Mouse (Mus musculus) midbrain, embryonic 11.5 days (tissue): ENCODE measurements around the gene Zfhx3. TPM values are rescaled to one million over a fixed set of nuclear protein-coding genes. Genes with fewer than 3 reads are reported as not detected.

ENCODE experiments used
- ATAC-seq: fragments of 200-750 bp; cut with Nextera tagmentation; 2 replicates; pipeline ENCODE4 v1.8.0; 2017; ENCODE audit warnings: moderate TSS enrichment, moderate library complexity; ENCODE audit not compliant: low FRiP score
- DNase-seq: peaks from one replicate; pipeline ENCODE4 v3.0.0; 2015; ENCODE audit warnings: low spot score; ENCODE audit errors: missing footprints
- H3K27ac ChIP-seq: fragments of 300-500 bp; sonication (generic); 2 replicates; pipeline ENCODE4 v1.5.1; 2014; ENCODE audit warnings: low read depth, low read length
- H3K27me3 ChIP-seq: fragments of 300-500 bp; sonication (generic); 2 replicates; pipeline ENCODE4 v1.6.1; 2014; ENCODE audit warnings: mild to moderate bottlenecking, low read length, moderate library complexity, mixed read lengths; ENCODE audit not compliant: control insufficient read depth, insufficient read depth
- H3K36me3 ChIP-seq: fragments of 300-500 bp; sonication (generic); 2 replicates; pipeline ENCODE4 v1.6.1; 2014; ENCODE audit warnings: mild to moderate bottlenecking, low read length, moderate library complexity, mixed read lengths; ENCODE audit not compliant: control insufficient read depth, insufficient read depth
- H3K4me1 ChIP-seq: fragments of 300-500 bp; sonication (generic); 2 replicates; pipeline ENCODE4 v1.6.1; 2014; ENCODE audit warnings: low read length; ENCODE audit not compliant: control insufficient read depth, insufficient read depth
- H3K4me2 ChIP-seq: fragments of 300-500 bp; sonication (generic); 2 replicates; pipeline ENCODE4 v1.6.1; 2014; ENCODE audit warnings: mild to moderate bottlenecking, moderate library complexity
- H3K4me3 ChIP-seq: fragments of 300-500 bp; sonication (generic); 2 replicates; pipeline ENCODE4 v1.5.1; 2014; ENCODE audit warnings: low read depth, low read length
- H3K9ac ChIP-seq: fragments of 300-500 bp; sonication (generic); 2 replicates; pipeline ENCODE4 v1.6.1; 2014; ENCODE audit warnings: low read length
- H3K9me3 ChIP-seq: fragments of 300-500 bp; sonication (generic); 2 replicates; pipeline ENCODE4 v1.6.1; 2016; ENCODE audit warnings: low read length; ENCODE audit not compliant: control insufficient read depth
- WGBS: fragments of 180-500 bp; shearing (Covaris S2); extraction: QIAGEN DNeasy Blood & Tissue Kit; methylation state at CpG from one replicate; pipeline ENCODE4 v1.1.7; 2014; 5-methylcytosine and 5-hydroxymethylcytosine counted together
- polyA plus RNA-seq: library from polyadenylated mRNA; unstranded; fragments of >200 nt; fragmentation: Nextera tagmentation; extraction: Ambion mirVana; gene quantifications from 2 replicates; pipeline ENCODE4 v1.2.1, GENCODE M21; 2014

Zfhx3 gene
- polyA plus RNA-seq, 1 experiment from 2014 or later: 23.4 TPM

GRCm38 (mm10) chr8:108694516-108694915 is 752.1 kb downstream of the Zfhx3 start:
- DNase-seq (peak; percentile 88), ATAC-seq (no peak)
- Histone ChIP-seq H3K9me3 (no peaks in the 10 kb centered on the region), H3K4me1 (peaks cover 51% of the 10 kb centered on the region), H3K27ac (no peak overlapping the region), H3K4me2 (no peak overlapping the region), H3K4me3 (no peak overlapping the region), H3K9ac (no peak overlapping the region), H3K36me3 (no peaks in the 10 kb centered on the region), H3K27me3 (peaks cover 49% of the 10 kb centered on the region)
- 30% methylated on average over 6 of the region's 6 CpGs for WGBS

GRCm38 (mm10) chr8:108695242-108695880 is 752.9 kb downstream of the Zfhx3 start:
- Histone ChIP-seq H3K4me1 (peaks cover 59% of the 10 kb centered on the region), H3K27me3 (peaks cover 50% of the 10 kb centered on the region), H3K9ac (peak overlapping the region; percentile 26; the same call in 1 of the 2 replicates), H3K4me3 (peak overlapping the region; percentile 17), H3K36me3 (no peaks in the 10 kb centered on the region), H3K4me2 (peak overlapping the region; percentile 50), H3K9me3 (no peaks in the 10 kb centered on the region), H3K27ac (no peak overlapping the region)
- DNase-seq (no peak), ATAC-seq (no peak)
- WGBS: 4% methylated on average over 32 of the region's 32 CpGs

GRCm38 (mm10) chr8:108695938-108696630 is 753.6 kb downstream of the Zfhx3 start:
- Histone ChIP-seq H3K27ac (no peak overlapping the region), H3K4me3 (peak overlapping the region; percentile 17), H3K9ac (peak overlapping the region; percentile 26; the same call in 1 of the 2 replicates), H3K9me3 (no peaks in the 10 kb centered on the region), H3K4me2 (peak overlapping the region; percentile 50), H3K27me3 (peaks cover 50% of the 10 kb centered on the region), H3K36me3 (no peaks in the 10 kb centered on the region), H3K4me1 (peaks cover 61% of the 10 kb centered on the region)
- WGBS: under 1% methylated on average over 28 of the region's 31 CpGs
- ATAC-seq (peak; percentile 25; the same call in 1 of the 2 replicates), DNase-seq (peak; percentile 95)

GRCm38 (mm10) chr8:108696631-108697410 is 754.4 kb downstream of the Zfhx3 start:
- no peak overlapping the region for H3K9ac ChIP-seq
- H3K27me3 ChIP-seq: peaks cover 50% of the 10 kb centered on the region
- H3K4me1 ChIP-seq: peaks cover 62% of the 10 kb centered on the region
- H3K4me3 ChIP-seq: peak overlapping the region; percentile 17; the same call in 1 of the 2 replicates
- no peaks in the 10 kb centered on the region for H3K36me3 ChIP-seq
- DNase-seq (peak; percentile 97), ATAC-seq (no peak)
- H3K27ac ChIP-seq: no peak overlapping the region
- peak overlapping the region; percentile 50 for H3K4me2 ChIP-seq
- 1% methylated on average over 27 of the region's 27 CpGs for WGBS
- H3K9me3 ChIP-seq: no peaks in the 10 kb centered on the region

- Histone ChIP-seq H3K27me3 (peaks cover 50% of the 10 kb centered on the region), H3K4me3 (0 out of 2 replicates have a peak overlapping the region, but pooled peaks have one; percentile 17), H3K27ac (no peak overlapping the region), H3K4me1 (peaks cover 64% of the 10 kb centered on the region), H3K36me3 (no peaks in the 10 kb centered on the region), H3K4me2 (peak overlapping the region; percentile 42), H3K9ac (peak overlapping the region; percentile 36; the same call in 1 of the 2 replicates), H3K9me3 (no peaks in the 10 kb centered on the region)
- peak; percentile 95 for DNase-seq
- ATAC-seq: 0 out of 2 replicates have a peak, but pooled peaks have one; percentile 48
- WGBS: under 1% methylated on average over 13 of the region's 13 CpGs
These were observed 755.1 kb downstream of the Zfhx3 start for GRCm38 (mm10) chr8:108697589-108697988.

- Histone ChIP-seq H3K27ac (no peak overlapping the region), H3K4me3 (0 out of 2 replicates have a peak overlapping the region, but pooled peaks have one; percentile 17), H3K4me2 (peak overlapping the region; percentile 42)
These were observed 755.7 kb downstream of the Zfhx3 start for GRCm38 (mm10) chr8:108698101-108698660.

GRCm38 (mm10) chr8:108699011-108699410 is 756.6 kb downstream of the Zfhx3 start:
- Histone ChIP-seq H3K4me3 (no peak overlapping the region; the same call in 1 of the 2 replicates), H3K27me3 (peaks cover 44% of the 10 kb centered on the region), H3K36me3 (no peaks in the 10 kb centered on the region), H3K4me1 (peaks cover 67% of the 10 kb centered on the region), H3K4me2 (peak overlapping the region; percentile 53), H3K9ac (peak overlapping the region; percentile 46; the same call in 1 of the 2 replicates), H3K9me3 (no peaks in the 10 kb centered on the region), H3K27ac (no peak overlapping the region)
- WGBS: 2% methylated on average over 3 of the region's 3 CpGs
- ATAC-seq (no peak), DNase-seq (no peak)

More at GRCm38 (mm10) chr8:108698101-108698660, 755.7 kb downstream of the Zfhx3 start:
- H3K9me3 ChIP-seq: no peaks in the 10 kb centered on the region
- H3K9ac ChIP-seq: peak overlapping the region; percentile 36; the same call in 1 of the 2 replicates
- ATAC-seq: no peak
- 3% methylated on average over 5 of the region's 5 CpGs for WGBS
- H3K27me3 ChIP-seq: peaks cover 47% of the 10 kb centered on the region
- H3K4me1 ChIP-seq: peaks cover 67% of the 10 kb centered on the region
- DNase-seq: peak; percentile 93
- H3K36me3 ChIP-seq: no peaks in the 10 kb centered on the region

GRCm38 (mm10) chr8:108699454-108700345 is 757.3 kb downstream of the Zfhx3 start:
- H3K27ac ChIP-seq: no peak overlapping the region; the same call in 1 of the 2 replicates
- WGBS: 1% methylated on average over 23 of the region's 23 CpGs

More at GRCm38 (mm10) chr8:108699454-108700345, 757.3 kb downstream of the Zfhx3 start:
- peaks cover 67% of the 10 kb centered on the region for H3K4me1 ChIP-seq
- H3K4me3 ChIP-seq: peak overlapping the region; percentile 24
- peak; percentile 94 for DNase-seq
- ATAC-seq: no peak
- H3K9me3 ChIP-seq: no peaks in the 10 kb centered on the region
- H3K4me2 ChIP-seq: peak overlapping the region; percentile 53
- peaks cover 37% of the 10 kb centered on the region for H3K27me3 ChIP-seq
- H3K9ac ChIP-seq: peak overlapping the region; percentile 46
- H3K36me3 ChIP-seq: no peaks in the 10 kb centered on the region
